Mouse (Mus musculus) thymus, adult 2 months (tissue): ENCODE measurements around the gene Homer2.

Source experiments
- CTCF ChIP-seq: fragments of 200-500 bp; IDR thresholded peaks from 2 replicates; pipeline ENCODE4 v1.5.1; 2012; ENCODE audit warnings: mild to moderate bottlenecking, control low read depth, low read length, moderate library complexity, borderline replicate concordance; ENCODE audit not compliant: control insufficient read depth, poor library complexity, insufficient read depth; ENCODE audit errors: extremely low read depth
- POLR2A ChIP-seq: fragments of 200-500 bp; IDR thresholded peaks from 2 replicates; pipeline ENCODE4 v1.6.1; 2012; ENCODE audit warnings: mild to moderate bottlenecking, low read length, control low read depth, moderate library complexity; ENCODE audit not compliant: control insufficient read depth, poor library complexity, insufficient read depth; ENCODE audit errors: extremely low read depth

- TF ChIP-seq POLR2A = no peak
- TF ChIP-seq CTCF = no peak
Observed at GRCm38 (mm10) chr7:81631261-81631660, 76.1 kb downstream of the Homer2 start.
